Mouse (Mus musculus): ENCODE measurements around the gene Mipol1. TPM values are rescaled to one million over a fixed set of nuclear protein-coding genes. Genes with fewer than 3 reads are reported as not detected.

Mipol1 gene
- polyA plus RNA-seq (2014; fragmentation: Nextera tagmentation; extraction: Ambion mirVana), result 3.5 and 5.0 TPM in 2 replicates

DNA sequence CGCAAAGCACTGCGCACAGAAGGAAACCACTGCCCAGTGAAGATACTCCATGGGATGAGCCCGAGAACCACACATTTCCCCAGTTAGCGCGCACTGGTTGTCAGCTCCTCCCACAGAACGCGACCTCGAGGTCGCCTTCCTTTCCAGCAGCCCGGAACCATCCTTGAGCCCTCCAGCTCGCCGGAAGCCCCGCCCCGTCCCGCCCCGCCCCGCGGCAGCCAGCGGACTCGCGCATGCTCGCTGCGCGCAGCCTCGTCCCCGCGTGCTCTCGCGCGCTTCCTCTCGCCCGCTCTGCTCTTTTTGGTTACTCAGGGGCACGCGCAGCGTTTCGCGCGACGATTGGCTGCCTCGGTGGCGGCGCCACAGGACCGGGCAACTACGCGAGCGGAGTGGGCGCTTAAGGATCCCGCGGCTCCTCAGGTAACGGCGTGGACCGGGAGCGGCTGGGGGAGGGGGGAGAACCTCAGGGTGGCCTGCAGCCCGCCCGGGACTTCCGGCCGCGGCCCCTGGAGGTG is at the start of gene Mipol1, which contains the start of gene Prps1l3:
Mipol1 (plus strand) TSS at position 236 of the 515 bp plus-strand sequence.
Prps1l3 (plus strand) TSS at position 221 of the 515 bp plus-strand sequence.
- ATAC-seq (ENCODE audit: low FRiP score, low TSS enrichment) (peak; percentile 97), DNase-seq (peak; percentile 97)
- H3K9ac ChIP-seq (replicated peaks; ENCODE audit: low read length), result peak within 1 kb of the TSS; percentile 79
- 1% methylated on average over 58 of the region's 58 CpGs for WGBS
- H3K27me3 ChIP-seq (ENCODE audit: control insufficient read depth, insufficient read depth, low read length), result no peaks in the 10 kb centered on the region
- H3K36me3 ChIP-seq (ENCODE audit: control insufficient read depth, insufficient read depth, low read length), result no peaks in the 10 kb centered on the region
- no peaks in the 10 kb centered on the region for H3K4me1 ChIP-seq (ENCODE audit: control insufficient read depth, insufficient read depth, low read length)
- no peaks in the 10 kb centered on the region for H3K9me3 ChIP-seq (ENCODE audit: control insufficient read depth, low read length)
- H3K27ac ChIP-seq (replicated peaks; ENCODE audit: low read depth, low read length), result peak within 1 kb of the TSS; percentile 83
- peak within 1 kb of the TSS; percentile 71 for H3K4me2 ChIP-seq (ENCODE audit: low read length)
- peak within 1 kb of the TSS; percentile 76 for H3K4me3 ChIP-seq (replicated peaks; ENCODE audit: low read depth, low read length)

DNA sequence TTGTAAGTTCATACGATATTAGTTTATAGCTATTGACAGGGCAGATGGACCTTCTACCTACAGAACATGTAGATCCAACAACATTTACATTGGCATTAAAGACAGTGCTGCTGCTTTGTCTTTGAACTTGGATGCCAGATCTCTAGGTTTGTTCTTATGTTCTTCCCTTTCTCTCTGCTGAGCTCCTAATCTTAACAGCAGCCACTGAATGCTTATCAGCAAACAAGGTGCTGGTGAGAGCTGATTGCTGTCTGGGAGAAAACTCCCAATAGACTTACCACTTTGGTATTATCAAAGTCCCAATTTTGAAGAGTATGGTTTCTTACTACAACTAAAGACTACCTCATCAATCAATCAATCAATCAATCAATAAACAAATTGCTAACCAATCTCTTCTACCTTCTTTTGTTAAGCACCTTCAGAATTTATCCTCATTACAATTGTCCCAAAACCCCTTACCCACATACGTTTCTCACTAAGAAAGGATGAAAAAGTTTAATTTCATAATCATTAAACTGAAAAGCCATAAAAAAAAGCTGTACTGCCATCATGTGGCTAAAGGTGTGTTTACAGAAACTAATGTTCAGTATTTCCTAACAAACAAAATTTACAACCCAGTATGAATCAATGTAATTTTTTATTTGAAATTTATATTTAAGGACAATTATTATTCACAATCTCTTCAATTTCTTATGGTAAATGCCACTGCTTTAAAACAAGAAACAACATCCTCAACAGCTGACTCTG is 45.7 kb upstream of the Mipol1 start:
- peak; percentile 51 for DNase-seq
- Histone ChIP-seq H3K27ac (replicated peaks; ENCODE audit: low read depth, low read length) (no peak overlapping the region), H3K27me3 (ENCODE audit: control insufficient read depth, insufficient read depth, low read length) (no peaks in the 10 kb centered on the region), H3K36me3 (ENCODE audit: control insufficient read depth, insufficient read depth, low read length) (no peaks in the 10 kb centered on the region), H3K4me2 (ENCODE audit: low read length) (no peak overlapping the region), H3K9ac (replicated peaks; ENCODE audit: low read length) (no peak overlapping the region), H3K4me3 (replicated peaks; ENCODE audit: low read depth, low read length) (no peak overlapping the region), H3K9me3 (ENCODE audit: control insufficient read depth, low read length) (no peaks in the 10 kb centered on the region), H3K4me1 (ENCODE audit: control insufficient read depth, insufficient read depth, low read length) (no peaks in the 10 kb centered on the region)
- 63% methylated on average over 2 of the region's 2 CpGs for WGBS
- no peak for ATAC-seq (ENCODE audit: low FRiP score, low TSS enrichment)

DNA sequence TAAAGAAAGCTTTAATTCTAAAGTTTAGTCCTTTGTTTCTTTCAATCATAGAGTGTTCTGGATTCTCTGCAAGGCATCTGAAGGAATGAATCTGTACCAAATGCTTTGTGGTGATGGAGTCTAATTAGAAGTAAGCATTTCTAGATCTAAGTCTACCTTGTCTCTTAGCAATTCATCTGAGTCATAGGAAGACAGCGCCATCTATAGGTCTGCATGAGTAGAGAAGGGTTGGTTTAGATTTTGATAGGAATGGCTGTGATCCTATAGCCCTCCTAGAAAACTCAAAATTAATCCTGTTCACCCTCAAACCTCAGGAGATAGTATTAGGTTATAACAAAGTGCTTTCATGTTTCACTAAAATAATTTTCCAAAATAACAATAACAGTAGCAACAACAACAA is 44.8 kb upstream of the Mipol1 start:
- H3K36me3 ChIP-seq (ENCODE audit: control insufficient read depth, insufficient read depth, low read length), result no peaks in the 10 kb centered on the region
- H3K9me3 ChIP-seq (ENCODE audit: control insufficient read depth, low read length), result no peaks in the 10 kb centered on the region
- no peaks in the 10 kb centered on the region for H3K27me3 ChIP-seq (ENCODE audit: control insufficient read depth, insufficient read depth, low read length)
- DNase-seq (peak; percentile 43), ATAC-seq (ENCODE audit: low FRiP score, low TSS enrichment) (no peak)
- no peaks in the 10 kb centered on the region for H3K4me1 ChIP-seq (ENCODE audit: control insufficient read depth, insufficient read depth, low read length)
- 0% methylated on average over 1 of the region's 1 CpGs for WGBS
- no peak overlapping the region for H3K4me2 ChIP-seq (ENCODE audit: low read length)
- no peak overlapping the region for H3K27ac ChIP-seq (replicated peaks; ENCODE audit: low read depth, low read length)
- no peak overlapping the region for H3K9ac ChIP-seq (replicated peaks; ENCODE audit: low read length)
- H3K4me3 ChIP-seq (replicated peaks; ENCODE audit: low read depth, low read length), result no peak overlapping the region

DNA sequence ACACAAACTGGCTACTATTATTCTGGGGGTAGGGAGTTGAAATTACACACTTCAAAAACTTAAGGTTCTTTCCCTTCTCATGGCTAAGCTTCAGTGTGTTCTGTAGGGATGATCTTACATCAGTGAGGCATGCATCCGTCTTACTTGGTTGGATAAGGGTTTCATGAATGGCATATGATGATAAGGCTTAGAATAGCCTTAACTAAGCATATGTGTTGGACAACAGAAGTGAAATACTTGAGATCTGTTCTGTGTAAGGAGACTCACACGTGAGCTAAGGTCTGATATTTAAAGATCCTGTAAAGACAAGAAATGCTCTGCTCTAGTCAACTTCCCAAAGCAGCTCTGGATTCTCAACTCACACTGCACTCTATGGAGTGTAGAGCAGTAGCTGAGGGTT is 44.1 kb upstream of the Mipol1 start:
- WGBS, result 78% methylated on average over 2 of the region's 2 CpGs
- H3K4me2 ChIP-seq (ENCODE audit: low read length), result no peak overlapping the region
- ATAC-seq (ENCODE audit: low FRiP score, low TSS enrichment), result no peak
- no peaks in the 10 kb centered on the region for H3K9me3 ChIP-seq (ENCODE audit: control insufficient read depth, low read length)
- no peak overlapping the region for H3K9ac ChIP-seq (replicated peaks; ENCODE audit: low read length)
- no peaks in the 10 kb centered on the region for H3K36me3 ChIP-seq (ENCODE audit: control insufficient read depth, insufficient read depth, low read length)
- no peak for DNase-seq
- H3K27me3 ChIP-seq (ENCODE audit: control insufficient read depth, insufficient read depth, low read length), result no peaks in the 10 kb centered on the region
- H3K4me3 ChIP-seq (replicated peaks; ENCODE audit: low read depth, low read length), result no peak overlapping the region
- no peak overlapping the region for H3K27ac ChIP-seq (replicated peaks; ENCODE audit: low read depth, low read length)
- no peaks in the 10 kb centered on the region for H3K4me1 ChIP-seq (ENCODE audit: control insufficient read depth, insufficient read depth, low read length)

DNA sequence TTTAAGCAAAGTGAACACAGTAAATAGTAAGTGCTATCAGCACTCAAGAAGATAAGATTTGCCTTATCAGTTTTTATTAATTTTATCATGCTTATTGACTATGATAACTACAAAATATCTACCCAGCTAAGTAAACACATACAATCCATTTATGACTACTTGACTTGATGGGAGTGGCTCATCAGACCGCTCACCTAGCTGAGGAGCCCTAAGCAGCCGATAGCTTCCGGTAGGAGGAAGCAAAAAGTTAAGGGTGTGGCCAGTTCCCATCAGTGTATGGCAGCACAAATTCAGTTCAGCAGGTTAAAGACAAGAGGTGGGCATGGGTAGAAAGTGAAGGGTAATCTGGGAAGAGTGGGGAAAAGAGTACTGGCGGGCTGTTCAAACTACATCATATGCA is 43.2 kb upstream of the Mipol1 start:
- WGBS, result 93% methylated on average over 4 of the region's 4 CpGs
- Histone ChIP-seq H3K4me2 (ENCODE audit: low read length) (no peak overlapping the region), H3K27ac (replicated peaks; ENCODE audit: low read depth, low read length) (no peak overlapping the region), H3K4me1 (ENCODE audit: control insufficient read depth, insufficient read depth, low read length) (no peaks in the 10 kb centered on the region), H3K27me3 (ENCODE audit: control insufficient read depth, insufficient read depth, low read length) (no peaks in the 10 kb centered on the region), H3K9ac (replicated peaks; ENCODE audit: low read length) (no peak overlapping the region), H3K9me3 (ENCODE audit: control insufficient read depth, low read length) (no peaks in the 10 kb centered on the region), H3K4me3 (replicated peaks; ENCODE audit: low read depth, low read length) (no peak overlapping the region), H3K36me3 (ENCODE audit: control insufficient read depth, insufficient read depth, low read length) (no peaks in the 10 kb centered on the region)
- ATAC-seq (ENCODE audit: low FRiP score, low TSS enrichment) (no peak), DNase-seq (no peak)

DNA sequence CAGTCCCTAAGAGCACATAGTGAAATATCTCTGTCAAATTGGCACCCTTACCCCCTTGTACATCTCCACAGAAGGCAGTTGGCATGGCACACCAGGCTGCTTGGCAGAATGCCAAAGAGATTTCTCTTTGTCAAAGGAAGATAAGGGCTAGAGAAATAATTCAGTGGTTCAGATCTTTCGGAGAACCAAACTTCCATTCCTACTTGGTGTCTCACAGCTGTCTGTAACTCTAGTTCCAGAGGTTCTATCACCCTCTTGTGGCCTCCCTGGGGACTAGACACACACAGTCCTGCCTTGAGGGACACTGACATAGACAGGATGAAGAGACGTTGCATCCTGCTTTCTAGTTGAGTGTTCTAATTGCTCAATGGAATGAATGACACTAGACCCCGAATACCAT is 35.6 kb upstream of the Mipol1 start:
- 28% methylated on average over 3 of the region's 3 CpGs for WGBS
- ATAC-seq (ENCODE audit: low FRiP score, low TSS enrichment) (no peak), DNase-seq (peak; percentile 41)
- Histone ChIP-seq H3K9ac (replicated peaks; ENCODE audit: low read length) (no peak overlapping the region), H3K4me2 (ENCODE audit: low read length) (no peak overlapping the region), H3K4me1 (ENCODE audit: control insufficient read depth, insufficient read depth, low read length) (peaks cover 5% of the 10 kb centered on the region; the same call in 1 of the 2 replicates), H3K27ac (replicated peaks; ENCODE audit: low read depth, low read length) (no peak overlapping the region), H3K27me3 (ENCODE audit: control insufficient read depth, insufficient read depth, low read length) (peaks cover 15% of the 10 kb centered on the region), H3K4me3 (replicated peaks; ENCODE audit: low read depth, low read length) (no peak overlapping the region), H3K9me3 (ENCODE audit: control insufficient read depth, low read length) (no peaks in the 10 kb centered on the region), H3K36me3 (ENCODE audit: control insufficient read depth, insufficient read depth, low read length) (no peaks in the 10 kb centered on the region)

DNA sequence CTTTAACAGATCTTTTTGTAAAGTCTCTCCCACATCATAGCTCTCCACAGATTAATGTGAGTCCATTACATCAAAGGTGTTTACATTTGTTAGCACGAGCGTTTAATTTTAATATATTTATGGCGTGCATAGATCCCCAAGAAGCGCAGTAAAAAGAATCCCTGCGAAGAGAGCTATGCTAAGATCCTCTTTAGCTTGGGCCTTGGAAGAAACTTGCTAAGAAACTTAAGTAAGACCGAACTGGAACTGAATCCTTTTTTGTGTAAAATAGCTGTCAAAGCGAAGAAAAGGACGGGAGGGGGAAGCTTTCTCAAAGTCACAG is 34.0 kb upstream of the Mipol1 start:
- no peak for DNase-seq
- 1% methylated on average over 8 of the region's 8 CpGs for WGBS
- peak overlapping the region; percentile 39 for H3K9ac ChIP-seq (replicated peaks; ENCODE audit: low read length)

DNA sequence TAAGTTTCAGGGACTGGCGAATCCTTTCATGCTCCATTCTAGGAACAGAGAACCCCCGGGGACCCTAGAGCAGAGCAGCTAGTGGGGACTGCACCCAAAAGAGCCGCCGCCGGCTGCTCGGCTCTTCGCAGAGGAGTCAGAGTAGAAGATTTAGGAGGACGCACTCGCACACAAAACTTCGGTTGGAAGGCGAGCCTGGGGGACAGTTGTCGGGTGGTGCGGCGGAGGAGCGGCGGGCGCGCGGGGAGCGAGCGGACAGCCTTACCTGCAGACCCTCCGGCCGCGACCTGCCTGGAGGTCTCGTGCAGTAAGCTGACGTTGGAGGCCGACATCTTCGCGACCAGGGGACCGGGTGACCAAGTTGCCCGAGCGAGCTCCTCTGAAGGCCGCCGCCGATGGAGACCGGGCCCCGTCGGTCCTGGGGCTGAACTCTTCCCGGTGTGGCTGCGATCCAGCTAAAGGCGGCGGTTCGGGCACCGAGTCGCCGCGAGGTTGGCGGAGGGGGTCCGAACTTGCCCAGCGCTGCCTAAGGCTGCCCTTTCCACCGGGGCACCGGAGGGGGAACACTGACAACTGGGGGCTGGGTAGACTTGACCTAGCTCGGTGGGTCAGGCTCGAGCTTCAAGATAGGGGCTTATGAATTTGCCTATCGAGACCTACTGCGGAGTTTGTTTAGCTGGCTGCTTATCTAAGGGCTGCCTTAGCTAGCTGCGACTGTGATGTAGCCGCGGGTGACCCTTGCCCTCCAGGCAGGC is 33.4 kb upstream of the Mipol1 start:
- Histone ChIP-seq H3K36me3 (ENCODE audit: control insufficient read depth, insufficient read depth, low read length) (no peaks in the 10 kb centered on the region), H3K27me3 (ENCODE audit: control insufficient read depth, insufficient read depth, low read length) (peaks cover 15% of the 10 kb centered on the region), H3K4me1 (ENCODE audit: control insufficient read depth, insufficient read depth, low read length) (peaks cover 5% of the 10 kb centered on the region; the same call in 1 of the 2 replicates), H3K9ac (replicated peaks; ENCODE audit: low read length) (peak overlapping the region; percentile 39), H3K27ac (replicated peaks; ENCODE audit: low read depth, low read length) (no peak overlapping the region), H3K4me3 (replicated peaks; ENCODE audit: low read depth, low read length) (peak overlapping the region; percentile 46), H3K4me2 (ENCODE audit: low read length) (peak overlapping the region; percentile 85), H3K9me3 (ENCODE audit: control insufficient read depth, low read length) (no peaks in the 10 kb centered on the region)
- DNase-seq, result peak; percentile 53
- WGBS, result under 1% methylated on average over 59 of the region's 59 CpGs
- ATAC-seq (ENCODE audit: low FRiP score, low TSS enrichment), result peak; percentile 63; the same call in 1 of the 2 replicates

More for the DNA sequence above, 34.0 kb upstream of the Mipol1 start:
- H3K4me3 ChIP-seq (replicated peaks; ENCODE audit: low read depth, low read length), result peak overlapping the region; percentile 46
- no peak for ATAC-seq (ENCODE audit: low FRiP score, low TSS enrichment)
- no peaks in the 10 kb centered on the region for H3K36me3 ChIP-seq (ENCODE audit: control insufficient read depth, insufficient read depth, low read length)
- no peak overlapping the region for H3K27ac ChIP-seq (replicated peaks; ENCODE audit: low read depth, low read length)
- H3K4me1 ChIP-seq (ENCODE audit: control insufficient read depth, insufficient read depth, low read length), result peaks cover 5% of the 10 kb centered on the region; the same call in 1 of the 2 replicates
- no peaks in the 10 kb centered on the region for H3K9me3 ChIP-seq (ENCODE audit: control insufficient read depth, low read length)
- H3K4me2 ChIP-seq (ENCODE audit: low read length), result peak overlapping the region; percentile 85
- H3K27me3 ChIP-seq (ENCODE audit: control insufficient read depth, insufficient read depth, low read length), result peaks cover 15% of the 10 kb centered on the region
